Mouse (Mus musculus): ENCODE measurements around the gene Rph3al. TPM values are rescaled to one million over a fixed set of nuclear protein-coding genes. Genes with fewer than 3 reads are reported as not detected.

The Rph3al gene
- total RNA-seq, 2 experiments from 2014 or later, result 26.2 to 26.7 TPM

GRCm38 (mm10) chr11:75948789-75949188 is 10.6 kb upstream of the Rph3al start:
- DNase-seq, result no peak

- no peak for DNase-seq
These were observed 9.0 kb upstream of the Rph3al start for GRCm38 (mm10) chr11:75947223-75947622.

GRCm38 (mm10) chr11:75945805-75946450 is 7.7 kb upstream of the Rph3al start:
- DNase-seq, result no peak

GRCm38 (mm10) chr11:75937370-75937871 is 808 bp downstream of the Rph3al start:
- DNase-seq, result peak; percentile 76

- peak; percentile 85 for DNase-seq
These were observed 2.3 kb downstream of the Rph3al start for GRCm38 (mm10) chr11:75935819-75936430.

GRCm38 (mm10) chr11:75934425-75934824 is 3.8 kb downstream of the Rph3al start:
- DNase-seq, result no peak

GRCm38 (mm10) chr11:75933371-75933770 is 4.9 kb downstream of the Rph3al start:
- DNase-seq, result no peak

- no peak for DNase-seq
These were observed 7.1 kb downstream of the Rph3al start for GRCm38 (mm10) chr11:75930911-75931678.

GRCm38 (mm10) chr11:75930208-75930607 is 8.0 kb downstream of the Rph3al start:
- DNase-seq, result no peak

GRCm38 (mm10) chr11:75927881-75928280 is 10.3 kb downstream of the Rph3al start:
- DNase-seq, result no peak

GRCm38 (mm10) chr11:75926431-75927312 is 11.6 kb downstream of the Rph3al start:
- DNase-seq, result peak; percentile 85

GRCm38 (mm10) chr11:75925801-75926200 is 12.4 kb downstream of the Rph3al start:
- DNase-seq, result peak; percentile 71

- DNase-seq, result no peak
These were observed 15.5 kb downstream of the Rph3al start for GRCm38 (mm10) chr11:75922741-75923140.

GRCm38 (mm10) chr11:75919139-75919538 is 19.1 kb downstream of the Rph3al start:
- DNase-seq, result no peak

GRCm38 (mm10) chr11:75917340-75917739 is 20.9 kb downstream of the Rph3al start:
- no peak for DNase-seq

- DNase-seq, result peak; percentile 75
These were observed 24.3 kb downstream of the Rph3al start for GRCm38 (mm10) chr11:75913953-75914352.

GRCm38 (mm10) chr11:75912944-75913657 is 25.1 kb downstream of the Rph3al start:
- peak; percentile 85 for DNase-seq

GRCm38 (mm10) chr11:75911962-75912361 is 26.3 kb downstream of the Rph3al start:
- DNase-seq, result no peak

- DNase-seq, result no peak
These were observed 28.4 kb downstream of the Rph3al start for GRCm38 (mm10) chr11:75909702-75910429.

- no peak for DNase-seq
These were observed 30.8 kb downstream of the Rph3al start for GRCm38 (mm10) chr11:75907406-75907805.

GRCm38 (mm10) chr11:75906556-75906955 is 31.7 kb downstream of the Rph3al start:
- DNase-seq, result no peak
